Mouse (Mus musculus) ZHBTc4 (cell line): ENCODE results near the gene Gm47995.
"Not testable (repeated sequence)": the region's sequence is repeated elsewhere in the genome, so short reads cannot be mapped to it uniquely, and the experiment has no call there.

Source experiments
- DNase-seq: peaks from one replicate; pipeline ENCODE4 v3.0.0-alpha.2; 2011; ENCODE audit warnings: low read depth, low spot score

Gm47995 gene

DNA sequence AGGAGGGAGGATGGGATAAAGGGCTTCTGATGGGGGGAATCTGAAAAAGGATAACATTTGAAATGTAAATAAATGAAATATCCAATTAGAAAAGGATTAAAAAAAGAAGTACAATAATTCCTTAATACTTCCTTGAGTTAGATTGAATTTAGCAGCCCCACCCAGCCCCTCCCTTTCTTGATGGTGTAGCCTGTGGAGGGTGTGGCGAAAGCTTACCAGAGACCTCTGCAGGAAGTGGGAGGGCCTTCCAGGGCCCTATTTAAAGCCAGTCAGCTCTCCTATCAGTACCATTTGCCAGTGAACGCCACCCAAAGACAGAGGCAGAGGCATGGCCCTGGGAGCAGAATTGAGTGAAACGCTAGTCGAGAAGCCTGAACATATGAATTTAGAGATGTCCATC is at the start of gene Gm47995:
Gene Gm47995, plus strand, starts transcription at position 329 of the 400 bp plus-strand sequence.
- DNase-seq: not testable (repeated sequence)

DNA sequence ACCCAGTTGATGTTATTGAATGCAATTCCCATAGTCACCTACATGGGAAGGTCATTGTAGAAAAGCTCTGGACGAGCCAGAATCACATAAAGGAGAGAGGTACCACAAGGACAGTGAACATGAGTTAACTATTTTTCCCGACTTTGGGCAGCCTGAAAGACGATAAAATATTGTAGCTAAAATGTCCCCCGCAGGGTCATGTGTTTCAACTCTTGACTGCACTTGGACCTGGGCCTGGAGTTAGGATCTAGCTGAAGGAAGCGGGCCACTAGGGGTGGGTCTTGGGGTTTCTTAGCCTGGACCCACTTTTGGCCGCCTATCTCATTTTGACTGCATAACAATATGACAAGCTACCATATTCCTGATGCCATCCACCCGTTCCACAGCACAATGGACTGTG is 48.0 kb upstream of the Gm47995 start:
- no peak for DNase-seq

DNA sequence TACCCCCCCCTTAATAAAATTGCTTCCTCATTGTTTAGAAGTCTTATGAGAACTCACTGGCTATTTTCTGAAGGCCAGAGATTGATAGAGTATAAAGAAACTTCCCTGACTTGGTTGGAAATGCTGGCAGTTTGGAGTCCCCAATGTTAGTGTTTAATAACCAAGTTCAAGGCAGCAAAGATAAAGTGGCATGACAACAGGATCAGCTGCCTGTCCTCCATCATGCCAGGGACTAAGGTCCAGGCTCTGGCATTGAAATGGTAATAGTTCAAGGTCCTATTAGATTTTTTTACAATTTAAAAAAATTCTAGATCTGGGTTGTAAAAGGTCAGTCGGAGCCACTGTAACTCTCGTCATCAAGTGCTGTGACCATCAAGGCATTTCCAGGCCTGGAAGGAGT is 47.2 kb upstream of the Gm47995 start:
- no peak for DNase-seq

DNA sequence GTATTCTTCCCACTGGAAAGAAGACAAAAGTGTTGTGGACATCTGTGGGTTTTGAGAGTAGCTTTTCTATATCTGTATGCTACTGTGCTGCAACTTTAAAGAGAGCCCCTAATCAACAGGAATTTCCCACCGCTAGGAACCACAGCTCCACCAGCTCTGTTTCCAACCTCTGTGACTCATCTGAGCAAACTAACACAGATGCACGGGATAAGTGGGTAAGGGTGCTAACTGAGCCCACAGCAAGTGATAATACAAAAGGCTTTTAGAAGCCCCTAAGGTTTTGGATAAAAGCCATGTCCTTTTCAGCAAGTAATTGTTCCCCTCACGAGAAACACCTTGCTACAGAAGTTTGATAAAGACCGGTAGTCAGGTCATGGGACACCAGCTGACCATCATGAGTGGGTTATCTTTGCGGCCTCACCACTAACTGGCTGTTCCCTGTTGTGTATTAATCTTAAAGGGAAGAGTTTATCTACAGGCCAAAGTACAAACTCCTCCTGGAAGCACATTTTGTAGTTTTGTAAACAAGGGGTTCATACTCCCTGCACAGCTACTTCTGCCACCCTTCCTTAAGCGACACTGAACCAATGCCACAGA is 45.1 kb upstream of the Gm47995 start:
- DNase-seq: no peak

DNA sequence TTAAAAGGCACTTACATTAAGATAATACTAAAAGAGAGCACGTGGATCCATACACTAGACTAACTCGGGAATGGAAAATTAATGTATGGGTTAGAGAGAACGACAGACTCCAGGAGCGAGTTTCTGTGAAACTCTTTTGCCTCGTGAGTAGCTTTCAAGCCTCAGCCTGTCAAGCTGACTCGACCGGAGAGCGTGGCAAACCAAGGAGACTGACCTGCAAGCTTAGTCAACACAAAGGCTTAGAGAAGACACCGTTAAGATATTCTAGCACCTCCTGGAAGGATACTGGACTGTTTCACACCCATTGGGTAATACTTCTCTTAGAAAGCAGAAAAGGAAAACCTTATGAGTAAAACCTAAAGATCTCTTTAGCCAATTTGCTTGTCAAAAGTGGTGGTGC is 44.1 kb upstream of the Gm47995 start:
- not testable (repeated sequence) for DNase-seq

DNA sequence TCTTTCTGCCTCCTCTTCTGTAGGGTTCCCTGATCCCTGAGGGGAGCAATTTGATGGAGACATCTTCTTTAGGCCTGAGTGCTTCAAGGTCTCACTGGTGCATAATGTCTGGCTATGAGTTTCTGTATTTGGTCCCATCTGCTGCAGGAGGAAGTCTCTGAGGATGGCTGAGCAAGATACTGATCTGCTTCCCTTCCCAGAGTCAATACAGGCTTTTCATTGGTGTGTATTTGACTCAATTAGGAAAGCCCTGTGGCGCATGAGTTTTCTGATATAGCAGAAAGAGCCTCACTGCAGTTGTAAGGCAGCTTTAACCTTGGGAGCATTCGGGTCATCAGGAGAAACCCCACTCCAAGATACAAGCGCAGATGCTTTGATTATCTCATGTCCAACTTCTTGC is 42.1 kb upstream of the Gm47995 start:
- DNase-seq: no peak

DNA sequence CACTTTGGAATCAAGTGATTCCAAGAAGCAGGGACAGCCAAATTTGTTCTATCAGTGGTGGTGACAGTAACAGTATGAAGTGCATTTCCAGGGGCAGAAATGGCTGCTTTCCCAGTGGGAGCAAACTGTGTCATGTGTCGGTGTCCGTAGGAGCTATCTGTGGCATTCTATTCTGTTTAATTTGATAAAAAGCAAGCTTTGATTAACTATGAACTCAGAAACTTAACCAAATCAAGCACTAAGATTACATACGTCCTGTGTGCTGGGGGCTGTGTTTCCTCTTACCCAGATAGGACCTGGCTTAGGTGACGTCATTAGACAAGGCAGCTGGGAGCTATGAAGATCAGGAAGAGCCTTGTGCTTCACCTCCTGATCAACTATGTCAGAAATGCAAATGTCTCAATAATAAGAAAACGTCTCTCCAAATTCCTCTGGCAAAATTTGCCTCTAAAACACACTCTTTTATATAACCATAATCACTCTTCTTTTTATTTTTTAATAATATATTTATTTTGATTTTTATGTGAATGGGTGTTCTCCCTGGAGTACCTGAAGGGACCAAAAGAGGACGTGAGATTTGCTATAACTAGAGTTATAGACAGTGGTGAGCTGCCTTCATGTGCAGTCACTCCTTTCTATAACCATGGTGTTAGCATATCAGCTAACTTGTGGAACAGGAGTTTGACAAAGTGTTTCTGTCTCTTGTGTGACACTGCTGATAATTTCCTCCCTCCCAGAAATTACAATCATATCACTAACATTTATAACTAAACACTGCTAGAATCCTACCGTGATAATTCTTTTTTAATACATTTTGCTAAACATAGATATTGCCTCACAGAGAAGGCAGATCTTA is 41.2 kb upstream of the Gm47995 start:
- no peak for DNase-seq

DNA sequence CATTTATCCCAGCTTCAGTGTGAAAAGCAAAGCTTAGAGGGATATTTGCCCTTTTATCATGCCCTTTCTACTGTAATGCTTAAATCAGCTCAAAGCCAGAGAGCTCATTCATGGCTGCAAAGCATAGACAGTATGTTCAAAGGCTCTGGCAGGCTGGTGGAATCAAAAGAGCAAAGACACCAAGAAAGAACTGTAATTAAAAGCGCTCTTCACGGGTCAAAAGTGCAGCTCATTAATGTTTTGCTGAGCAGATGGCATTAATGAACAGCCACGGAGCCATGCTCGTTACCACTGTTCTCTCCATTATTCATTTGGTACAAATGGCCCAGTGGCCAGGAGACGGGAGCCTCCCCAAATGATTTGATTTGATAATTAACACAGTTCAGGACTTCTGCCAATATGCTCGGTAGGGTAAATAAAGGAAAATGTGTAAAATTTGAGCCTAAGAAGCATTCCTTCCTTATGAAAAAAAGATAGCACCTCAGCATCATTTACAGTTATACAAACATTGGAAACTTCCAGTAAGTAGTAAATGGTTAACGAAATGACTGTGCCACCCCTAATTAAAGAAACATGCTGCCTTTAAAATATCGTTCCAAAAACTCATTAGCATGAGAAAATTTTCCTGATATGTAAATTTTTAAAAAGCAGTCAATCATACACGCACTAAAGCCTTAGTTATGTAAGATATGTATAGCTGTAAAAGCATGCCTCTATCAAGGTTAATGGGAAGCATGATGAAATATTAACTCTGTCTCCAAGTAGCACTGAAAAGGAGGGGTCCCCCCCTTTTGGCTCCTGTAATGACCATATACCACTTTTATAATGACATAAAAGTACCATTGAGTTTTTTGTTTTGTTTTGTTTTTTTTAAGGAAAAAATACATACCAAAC is 40.0 kb upstream of the Gm47995 start:
- no peak for DNase-seq

DNA sequence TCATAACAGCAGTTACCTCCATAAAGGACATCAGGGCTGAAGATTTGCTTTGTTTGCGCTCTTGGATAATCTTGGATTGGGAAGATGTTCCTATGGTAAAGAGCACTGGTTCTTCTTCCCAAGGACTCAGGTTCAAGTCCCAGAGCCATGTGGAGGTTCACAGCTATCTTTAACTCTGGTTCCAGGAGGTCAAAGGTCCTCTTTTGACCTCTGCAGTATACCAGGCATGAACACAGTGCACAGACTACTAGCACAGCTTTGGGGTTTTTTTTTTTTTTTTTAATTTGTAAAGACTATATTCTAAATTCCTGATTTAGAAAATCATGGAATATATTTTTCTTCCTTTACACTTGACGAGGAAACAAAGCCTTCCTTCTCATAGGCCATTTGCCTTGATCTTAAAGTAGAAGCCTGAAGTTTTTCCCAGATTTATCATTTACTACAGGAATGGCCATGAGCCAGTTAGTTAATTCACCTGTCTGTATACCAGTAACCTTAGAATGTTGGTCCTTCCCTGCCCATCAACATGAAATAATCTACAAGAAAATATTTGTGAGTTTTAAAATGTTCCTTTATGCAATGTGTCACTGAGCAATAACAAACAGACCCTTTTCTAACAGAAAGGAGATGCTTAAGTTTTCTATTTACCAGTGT is 39.3 kb upstream of the Gm47995 start:
- no peak for DNase-seq

DNA sequence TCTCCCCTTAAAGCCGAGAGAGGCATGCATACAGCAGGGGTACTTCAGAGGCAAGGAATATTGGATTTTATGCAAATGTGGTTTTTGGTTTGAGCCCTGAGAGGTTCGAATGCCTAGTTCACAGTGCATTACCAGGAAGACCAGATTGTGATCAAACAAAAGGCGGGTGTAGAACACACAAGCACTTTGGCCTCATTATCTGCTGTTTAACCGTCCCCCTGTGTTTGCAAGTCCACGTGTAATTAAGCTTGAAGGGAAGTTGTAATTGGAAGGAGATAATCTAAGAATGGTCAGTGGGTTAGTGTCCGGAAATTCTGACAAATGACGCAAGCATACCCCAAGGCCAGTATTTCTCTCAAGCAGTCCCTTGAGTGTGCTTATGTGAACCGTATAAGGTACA is 32.2 kb upstream of the Gm47995 start:
- DNase-seq: no peak

DNA sequence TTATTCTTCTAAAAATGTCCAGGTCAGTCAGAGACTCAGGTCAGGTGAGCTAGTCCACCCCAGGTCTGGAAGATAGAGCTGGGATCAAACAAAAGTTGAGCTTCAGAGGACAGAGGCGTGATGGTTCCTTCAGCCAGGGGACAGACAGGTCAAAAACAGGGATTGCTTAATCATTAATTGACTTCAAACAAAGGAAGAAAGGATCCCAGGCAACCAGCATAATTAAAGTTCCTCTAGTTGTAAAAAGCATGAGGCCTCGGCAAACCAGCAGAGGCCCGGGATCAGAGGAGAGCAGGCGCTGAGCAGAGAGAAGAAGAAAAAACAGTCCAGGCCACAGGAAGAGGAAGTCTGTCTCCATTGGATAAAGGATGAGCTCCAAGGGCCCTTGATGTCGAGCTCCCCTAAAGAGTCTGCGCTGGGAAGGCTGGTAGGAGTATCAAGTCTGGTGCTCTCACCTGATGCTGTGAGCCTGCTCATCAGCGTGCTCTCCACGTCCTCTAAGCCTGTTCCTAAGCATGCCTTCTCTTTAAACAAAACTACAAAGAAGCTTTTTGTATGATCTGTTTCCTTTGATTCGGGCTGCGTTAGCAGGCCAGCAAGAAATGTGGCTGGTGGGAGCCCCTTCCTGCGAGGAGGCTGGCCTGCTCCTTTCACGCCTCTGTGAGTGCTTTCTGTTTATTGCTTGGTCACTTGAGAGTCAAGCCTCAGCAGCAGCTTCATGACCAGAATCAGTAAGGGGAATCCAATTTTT is 30.8 kb upstream of the Gm47995 start:
- no peak for DNase-seq

DNA sequence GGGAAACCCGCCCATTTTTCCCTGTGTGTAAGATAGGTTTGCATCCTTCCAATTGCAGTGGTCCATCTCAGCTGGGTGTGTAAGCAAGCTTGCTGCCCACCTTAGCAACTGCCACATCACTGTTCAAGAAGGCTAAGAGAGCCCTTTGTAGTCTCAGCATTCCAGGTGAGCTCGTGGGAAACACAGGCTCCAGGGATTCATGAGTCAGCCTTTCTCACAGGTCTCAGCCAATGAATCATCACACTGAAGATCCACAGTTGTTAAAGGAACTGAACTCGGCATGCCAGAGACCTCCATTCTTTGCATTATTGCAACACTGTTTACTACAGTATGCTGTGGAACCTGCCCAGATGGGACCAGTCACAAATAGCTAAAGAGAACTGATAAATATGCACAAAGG is 29.6 kb upstream of the Gm47995 start:
- DNase-seq: no peak

DNA sequence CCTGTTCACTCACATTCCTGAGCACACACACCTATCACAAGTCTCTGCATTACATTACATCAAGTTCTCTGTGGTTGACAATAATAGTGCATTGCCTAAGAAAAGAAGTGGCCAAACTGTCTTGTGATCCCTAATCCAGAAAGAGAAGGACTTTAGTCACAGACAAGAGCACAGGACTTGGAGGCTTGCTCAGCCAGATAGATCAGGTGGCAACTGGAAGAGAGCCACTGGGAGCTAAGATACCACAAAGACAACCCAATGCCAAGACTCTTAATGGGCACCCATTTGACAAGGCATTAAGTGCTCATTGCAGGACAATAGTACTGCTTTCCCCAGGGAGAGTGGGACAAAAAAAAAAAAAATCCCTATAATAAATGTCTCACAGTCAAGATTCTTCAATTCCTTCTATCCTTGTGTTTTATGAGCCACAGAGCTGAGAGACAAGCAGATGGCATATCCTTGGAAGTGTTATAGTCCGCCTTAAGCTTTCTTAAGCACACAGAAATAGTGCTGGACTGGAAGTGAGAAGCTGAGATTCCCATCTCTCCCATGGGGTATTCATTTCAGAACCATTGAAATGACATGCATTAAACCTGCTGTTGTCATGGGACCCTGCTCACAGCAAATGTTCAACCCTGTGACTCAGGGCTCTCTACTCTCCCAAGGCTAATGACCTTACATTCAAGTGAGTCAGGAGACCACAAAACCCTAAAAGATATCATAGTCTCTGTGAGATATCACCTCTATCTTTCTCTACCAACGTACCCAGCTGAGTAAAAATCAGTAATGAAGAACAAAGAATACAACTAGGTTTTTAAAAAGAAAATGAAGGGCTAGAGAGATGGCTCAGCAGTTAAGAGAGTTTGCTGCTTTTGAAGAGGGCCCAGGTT is 26.4 kb upstream of the Gm47995 start:
- peak; percentile 52 for DNase-seq

DNA sequence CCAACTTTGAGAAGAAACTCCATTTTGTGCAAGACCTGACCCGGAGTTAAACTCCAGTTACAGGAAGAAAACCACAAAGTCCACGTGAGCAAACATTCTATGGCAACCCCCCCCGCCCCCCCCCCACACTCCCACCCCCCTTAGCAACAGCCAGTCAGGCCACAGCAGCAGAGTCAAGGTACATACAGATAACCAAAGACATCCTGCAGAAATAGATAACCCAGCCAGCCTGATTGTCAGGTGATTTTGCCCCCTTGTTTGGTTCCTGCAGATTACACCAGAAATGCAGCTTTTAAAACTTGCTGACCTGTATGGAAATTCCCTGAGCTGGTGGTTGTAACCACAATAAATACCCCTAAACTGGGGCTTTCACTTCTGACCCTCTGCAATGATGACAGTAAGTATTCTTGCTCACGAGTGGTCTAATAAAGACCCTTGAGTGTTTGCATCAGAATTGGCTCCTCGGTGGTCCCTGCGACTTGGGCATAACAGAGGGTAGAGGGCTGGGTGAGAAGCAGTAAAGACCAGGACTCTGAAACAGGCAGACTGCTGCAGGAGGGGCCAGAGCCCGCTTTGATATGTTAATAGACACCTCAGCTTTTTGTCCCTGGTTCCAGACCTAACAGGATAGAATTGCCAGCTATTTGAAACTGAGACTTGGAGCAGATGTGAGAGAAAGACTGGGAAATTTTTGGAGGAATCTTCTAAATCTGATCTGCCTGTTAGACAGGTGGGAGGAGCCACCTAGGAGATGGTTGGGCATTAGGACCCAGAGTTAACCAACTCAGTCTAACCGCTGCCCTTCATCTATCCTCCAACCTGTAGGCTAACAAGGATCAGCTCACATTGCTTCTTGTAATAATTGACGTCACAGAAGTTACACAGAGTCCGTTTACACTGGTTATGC is 21.0 kb upstream of the Gm47995 start:
- peak; percentile 93 for DNase-seq

DNA sequence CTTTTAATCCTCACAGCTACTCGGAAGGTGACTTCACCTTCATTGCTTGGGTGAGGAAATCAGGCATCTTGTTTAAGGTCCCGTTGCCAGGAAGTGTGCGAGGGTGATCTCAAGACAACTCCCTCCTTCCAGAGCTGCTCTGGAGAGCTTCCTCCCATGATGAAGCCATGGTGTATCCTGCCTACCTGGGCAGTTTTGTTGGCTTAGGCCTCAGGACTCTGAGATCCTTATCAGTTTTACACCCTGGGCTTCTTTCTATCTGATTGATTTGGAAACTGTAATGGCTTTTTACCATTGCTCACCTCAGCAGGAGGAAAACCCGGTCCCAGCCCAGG is 20.3 kb upstream of the Gm47995 start:
- no peak for DNase-seq

DNA sequence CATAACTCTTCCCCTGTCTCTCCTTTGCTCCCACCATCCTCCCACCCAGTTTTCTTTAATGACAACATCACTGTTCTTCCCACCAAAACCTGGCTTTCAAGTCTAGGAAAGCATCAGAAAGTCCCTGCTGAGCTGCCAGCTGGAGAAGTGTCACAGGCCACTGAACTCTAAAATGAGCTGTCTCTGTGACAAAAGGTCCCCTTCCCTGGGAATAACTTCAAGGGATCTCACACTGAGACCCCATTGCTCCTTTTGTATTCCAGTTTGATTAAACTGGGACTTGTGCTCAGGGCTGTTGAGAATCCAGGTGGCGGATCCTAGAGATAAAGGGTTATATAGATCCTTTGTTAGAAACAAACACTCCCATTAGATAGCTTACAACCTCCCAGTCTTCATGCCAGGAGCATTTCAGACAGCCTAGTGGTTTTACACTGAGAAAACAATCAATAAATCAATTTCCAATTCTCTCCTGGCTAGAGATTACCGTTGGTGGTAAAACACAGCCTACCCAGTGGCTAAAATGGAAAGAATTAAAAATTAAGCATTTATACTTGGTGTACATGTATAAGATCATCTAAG is 19.7 kb upstream of the Gm47995 start:
- peak; percentile 84 for DNase-seq

DNA sequence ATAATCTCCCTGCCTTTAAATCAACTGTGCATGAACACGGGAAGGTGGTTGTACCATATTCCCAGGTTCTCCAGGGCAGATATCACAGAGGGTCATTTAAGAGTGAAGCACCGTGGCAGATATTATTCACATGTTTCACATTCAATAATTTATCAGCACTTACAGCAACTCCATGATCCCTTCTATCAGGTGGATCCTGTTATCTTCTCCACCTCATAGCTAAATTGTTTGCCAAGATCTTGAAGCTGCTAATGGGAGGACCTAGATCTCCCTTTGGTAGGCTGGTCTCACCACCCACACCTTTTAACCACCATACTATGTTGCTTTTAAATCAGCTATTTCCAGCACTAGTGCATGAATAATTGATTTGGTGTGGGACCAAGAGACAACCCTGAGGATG is 18.1 kb upstream of the Gm47995 start:
- no peak for DNase-seq

DNA sequence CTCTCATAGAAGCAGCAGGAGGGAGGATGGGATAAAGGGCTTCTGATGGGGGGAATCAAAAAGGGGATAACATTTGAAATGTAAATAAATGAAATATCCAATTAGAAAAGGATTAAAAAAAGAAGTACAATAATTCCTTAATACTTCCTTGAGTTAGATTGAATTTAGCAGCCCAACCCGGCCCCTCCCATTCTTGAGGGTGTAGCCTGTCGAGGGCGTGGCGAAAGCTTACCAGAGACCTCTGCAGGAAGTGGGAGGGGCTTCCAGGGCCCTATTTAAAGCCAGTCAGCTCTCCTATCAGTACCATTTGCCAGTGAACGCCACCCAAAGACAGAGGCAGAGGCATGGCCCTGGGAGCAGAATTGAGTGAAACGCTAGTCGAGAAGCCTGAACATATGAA is 16.0 kb upstream of the Gm47995 start, which contains the start of gene Gm47985:
Gene Gm47985, plus strand, starts transcription at position 272 of the 400 bp plus-strand sequence.
- DNase-seq: not testable (repeated sequence)

DNA sequence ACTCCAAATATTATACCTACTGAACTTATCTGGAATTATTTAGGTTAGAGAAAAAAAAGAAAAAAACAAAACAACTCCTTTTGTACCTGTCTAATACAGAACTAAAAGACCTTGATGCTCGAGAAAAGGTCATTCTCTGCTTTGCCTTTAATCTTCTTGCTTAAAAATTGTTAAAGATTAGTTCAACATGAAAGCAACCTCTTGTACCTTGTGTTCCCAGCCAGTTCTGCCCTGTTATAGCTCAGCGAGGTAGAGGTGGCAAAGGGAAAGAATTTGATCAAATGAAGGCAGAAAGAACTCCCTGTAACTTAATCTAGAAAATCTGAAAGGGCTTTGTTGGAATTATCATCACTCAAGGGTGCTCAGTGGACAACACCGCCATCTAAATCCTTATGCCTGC is 12.1 kb upstream of the Gm47995 start:
- DNase-seq: not testable (repeated sequence)
